Mouse (Mus musculus): Measurements from ENCODE around the gene Otop2.

The Otop2 gene

DNA sequence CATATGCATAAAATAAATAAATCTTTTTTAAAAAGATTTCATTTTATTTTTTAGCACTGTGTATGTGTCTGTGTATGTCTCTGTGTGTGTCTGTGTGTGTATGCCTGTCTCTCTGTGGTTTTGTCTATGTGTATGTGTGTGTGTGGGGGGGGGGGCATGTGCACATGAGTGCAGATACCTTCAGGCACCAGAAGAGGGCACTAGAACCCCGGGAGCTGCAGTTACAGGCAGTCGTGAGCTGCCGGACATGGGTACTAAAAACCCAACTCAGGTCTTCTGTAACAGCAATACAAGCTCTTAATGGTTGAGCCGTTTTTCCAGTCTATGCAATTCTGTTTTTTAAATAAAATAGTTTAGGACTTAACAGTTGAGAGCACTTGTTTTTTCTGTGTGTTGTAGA lies 6.2 kb upstream of the Otop2 start:
- no peak for DNase-seq

- DNase-seq, result no peak
Observed at GRCm38 (mm10) chr11:115301351-115301750, 5.6 kb upstream of the Otop2 start.

GRCm38 (mm10) chr11:115303167-115303566 lies 3.8 kb upstream of the Otop2 start:
- no peak for DNase-seq

DNA sequence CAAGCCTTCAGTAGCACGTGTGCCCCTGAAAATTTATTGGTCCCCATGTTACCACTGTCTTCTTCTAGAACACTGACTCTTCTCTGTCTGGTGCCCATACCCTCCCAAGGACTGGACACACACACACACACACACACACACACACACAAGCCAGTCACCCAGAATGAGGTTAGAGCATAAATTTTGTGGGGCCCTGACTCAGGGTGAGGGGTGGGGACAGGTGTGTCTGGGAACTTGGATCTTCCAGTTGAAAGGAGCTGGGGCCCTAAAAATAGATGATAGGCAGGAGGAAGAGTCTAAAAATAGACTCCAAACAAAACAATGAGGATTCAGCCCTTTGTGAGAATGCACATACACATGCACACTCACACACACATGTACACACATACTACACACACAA lies 1.8 kb downstream of the Otop2 start:
- no peak for DNase-seq

DNA sequence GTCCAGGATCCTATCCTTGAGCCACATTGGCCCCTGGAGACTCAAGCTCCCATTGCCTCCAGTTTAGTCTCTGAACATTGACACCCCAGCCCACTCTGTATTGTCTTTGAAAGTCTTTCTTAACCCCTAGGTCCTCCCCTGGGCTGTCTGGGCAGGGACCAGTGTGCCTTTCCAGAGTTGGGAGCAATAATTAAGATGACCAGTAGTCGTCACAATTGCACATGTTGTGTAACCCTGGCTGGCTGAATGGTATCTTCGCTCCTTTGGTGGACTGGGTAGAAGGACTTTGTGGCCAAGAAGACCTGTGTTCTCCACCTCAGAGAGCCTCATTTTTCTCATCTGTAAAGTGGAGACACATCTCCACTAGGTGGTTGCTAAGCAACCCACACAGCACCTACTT lies 7.3 kb downstream of the Otop2 start:
- DNase-seq, result no peak

GRCm38 (mm10) chr11:115317204-115317603 lies 10.2 kb downstream of the Otop2 start:
- no peak for DNase-seq

- no peak for DNase-seq
Observed at GRCm38 (mm10) chr11:115318245-115319027, 11.5 kb downstream of the Otop2 start.

GRCm38 (mm10) chr11:115319704-115320383 lies 12.9 kb downstream of the Otop2 start:
- no peak for DNase-seq

DNA sequence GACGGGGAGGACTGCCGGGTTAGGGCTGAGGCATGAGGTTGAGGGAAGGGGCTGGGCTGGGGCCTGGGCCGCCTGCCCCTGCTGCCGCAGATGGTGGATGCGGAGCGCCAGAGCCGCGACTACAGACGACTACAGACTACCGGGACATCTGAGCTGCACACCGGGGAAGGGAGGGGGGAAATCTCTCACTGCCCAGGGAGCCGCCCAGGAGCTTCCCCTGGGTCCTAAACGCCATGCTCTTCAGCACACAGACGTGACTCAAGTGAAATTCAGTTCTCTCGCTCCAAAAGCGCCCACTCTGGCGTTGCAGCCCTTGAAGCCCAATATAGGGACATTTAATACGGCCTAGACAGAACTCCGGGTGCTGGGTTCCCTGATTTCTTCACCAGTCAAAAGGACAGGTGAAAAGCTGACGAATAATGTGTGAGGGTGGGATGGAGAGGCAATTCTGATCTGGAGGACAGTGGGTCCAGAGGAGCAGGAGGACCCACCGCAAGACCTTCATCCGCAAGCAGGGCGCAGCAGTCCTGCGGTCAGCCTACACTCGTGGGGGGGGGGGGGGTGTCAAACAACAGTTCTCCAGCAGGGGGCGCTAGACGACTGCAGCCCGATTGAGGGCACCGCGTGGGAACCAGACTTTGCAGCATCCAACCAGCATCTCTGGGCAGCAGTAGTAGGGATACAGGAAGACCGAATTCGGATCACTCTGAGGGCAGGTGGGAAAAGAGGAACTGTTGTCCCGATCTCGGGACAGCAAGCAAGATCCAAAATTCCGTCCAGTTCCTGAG lies 15.1 kb downstream of the Otop2 start, which contains the start of gene Ush1g:
Gene Ush1g, minus strand, starts transcription at position 136 of the 788 bp plus-strand sequence.
- peak; percentile 82 for DNase-seq

DNA sequence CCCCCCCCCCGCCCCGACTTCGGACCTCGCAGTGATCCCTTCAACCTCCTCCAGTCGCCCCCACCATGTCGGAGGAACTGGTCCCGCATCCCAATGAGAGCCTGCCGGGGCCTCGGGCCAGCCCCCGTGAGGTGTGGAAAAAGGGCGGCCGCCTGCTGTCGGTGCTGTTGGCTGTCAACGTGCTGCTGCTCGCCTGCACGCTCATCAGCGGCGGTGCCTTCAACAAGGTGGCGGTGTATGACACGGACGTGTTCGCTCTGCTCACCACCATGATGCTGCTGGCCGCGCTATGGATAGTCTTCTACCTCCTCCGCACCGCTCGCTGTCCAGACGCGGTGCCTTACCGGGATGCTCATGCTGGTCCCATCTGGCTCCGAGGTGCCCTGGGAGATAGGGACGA lies 16.4 kb downstream of the Otop2 start:
- no peak for DNase-seq

GRCm38 (mm10) chr11:115326730-115327129 lies 19.8 kb downstream of the Otop2 start:
- no peak for DNase-seq

DNA sequence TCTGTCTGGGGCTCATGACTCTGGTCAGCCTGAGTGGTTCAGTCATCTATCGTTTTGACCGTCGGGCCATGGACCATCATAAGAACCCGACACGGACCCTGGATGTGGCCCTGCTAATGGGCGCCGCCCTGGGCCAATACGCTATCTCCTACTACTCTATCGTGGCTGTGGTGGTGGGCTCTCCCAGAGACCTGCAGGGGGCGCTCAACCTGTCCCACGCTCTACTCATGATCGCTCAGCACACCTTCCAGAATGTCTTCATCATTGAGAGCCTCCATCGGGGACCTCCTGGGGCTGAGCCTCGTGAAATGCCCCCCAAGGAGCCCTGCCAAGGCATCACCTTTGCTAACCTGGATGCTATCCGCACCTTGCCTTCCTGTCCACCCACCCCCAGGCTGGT lies 22.4 kb downstream of the Otop2 start:
- peak; percentile 77 for DNase-seq

- DNase-seq, result no peak
Observed at GRCm38 (mm10) chr11:115334531-115334930, 27.6 kb downstream of the Otop2 start, which contains the start of gene Otop3. Gene Otop3 (plus strand): TSS chr11:115334731.

DNA sequence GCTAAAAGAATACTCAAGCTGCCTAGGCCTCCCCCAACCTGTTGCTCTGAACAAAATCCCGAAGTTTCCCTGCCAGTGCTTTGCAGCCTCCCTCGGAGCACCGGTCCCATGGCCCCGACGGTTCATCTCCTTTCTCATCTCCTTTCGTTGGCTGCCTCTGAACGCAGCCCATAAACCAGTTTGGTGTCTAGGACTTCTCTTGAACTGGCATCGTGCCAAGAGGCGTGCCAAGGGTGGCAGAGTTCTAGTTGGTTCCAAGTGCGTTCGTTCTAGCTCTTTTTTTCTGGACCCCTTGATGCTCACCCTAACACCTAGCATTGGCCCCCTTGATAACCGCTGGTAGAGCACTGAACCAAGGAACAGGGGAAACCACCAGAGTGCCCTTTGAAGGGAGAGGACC lies 28.3 kb downstream of the Otop2 start:
- DNase-seq, result no peak

DNA sequence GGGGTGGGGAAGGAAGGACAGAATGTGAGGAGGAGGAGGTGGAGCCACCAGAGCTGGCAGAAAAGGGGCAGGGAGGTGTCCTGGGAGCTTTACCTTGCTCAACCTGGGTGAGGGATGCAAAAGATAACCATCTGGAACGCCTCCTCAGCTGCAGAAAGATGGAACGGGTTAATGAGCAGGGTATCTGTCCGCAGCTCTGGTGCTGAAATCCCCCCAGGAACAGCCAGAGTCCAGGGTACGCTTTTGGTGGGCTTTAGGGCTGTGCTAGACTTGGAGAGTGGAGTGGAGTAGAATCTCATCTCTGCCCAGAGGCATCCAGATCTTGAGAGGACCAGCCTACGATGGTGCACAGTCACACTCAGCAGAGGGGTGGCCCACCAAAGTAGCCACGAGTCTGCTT lies 29.2 kb downstream of the Otop2 start:
- DNase-seq, result no peak

GRCm38 (mm10) chr11:115337350-115337749 lies 30.4 kb downstream of the Otop2 start:
- DNase-seq, result no peak

- no peak for DNase-seq
Observed at GRCm38 (mm10) chr11:115337826-115338225, 30.9 kb downstream of the Otop2 start.

DNA sequence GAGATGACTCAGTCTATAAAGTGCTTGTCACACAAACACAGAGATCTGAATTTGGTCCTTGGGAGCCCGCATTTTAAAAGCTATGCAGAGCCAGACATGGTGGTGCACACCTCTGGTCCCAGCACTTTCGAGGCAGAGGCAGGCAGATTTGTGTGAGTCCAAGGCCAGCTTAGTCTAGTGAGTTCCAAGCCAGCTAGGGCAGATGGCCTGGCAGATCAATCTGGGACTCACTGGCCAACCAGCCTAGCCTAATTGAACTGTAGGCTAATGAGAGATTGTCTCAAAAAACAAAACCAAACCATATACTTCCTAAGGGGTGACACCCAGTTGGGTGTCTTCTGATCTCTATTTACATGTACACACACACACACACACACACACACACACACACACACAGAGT lies 34.3 kb downstream of the Otop2 start:
- no peak for DNase-seq

GRCm38 (mm10) chr11:115341866-115342265 lies 34.9 kb downstream of the Otop2 start:
- no peak for DNase-seq

DNA sequence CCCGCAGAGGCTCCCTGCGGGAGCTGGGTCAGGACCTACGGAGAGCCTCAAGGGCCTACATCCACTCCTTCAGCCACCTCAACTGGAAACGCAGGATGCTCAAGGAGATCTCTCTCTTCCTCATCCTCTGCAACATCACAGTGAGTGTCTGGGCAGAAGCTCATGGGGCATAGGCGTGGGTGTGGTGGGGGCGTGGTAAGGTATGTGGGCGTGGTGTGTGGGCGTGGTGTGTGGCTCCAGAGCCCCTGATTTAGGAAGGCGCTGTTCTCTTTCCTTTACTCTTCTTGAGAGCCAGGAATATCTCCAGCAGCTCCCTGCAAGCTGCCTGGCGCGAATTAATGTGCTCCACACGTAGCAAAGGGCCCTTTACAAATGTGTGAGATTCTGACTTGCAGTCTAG lies 38.0 kb downstream of the Otop2 start:
- DNase-seq, result peak; percentile 61

GRCm38 (mm10) chr11:115345515-115345914 lies 38.6 kb downstream of the Otop2 start:
- no peak for DNase-seq

DNA sequence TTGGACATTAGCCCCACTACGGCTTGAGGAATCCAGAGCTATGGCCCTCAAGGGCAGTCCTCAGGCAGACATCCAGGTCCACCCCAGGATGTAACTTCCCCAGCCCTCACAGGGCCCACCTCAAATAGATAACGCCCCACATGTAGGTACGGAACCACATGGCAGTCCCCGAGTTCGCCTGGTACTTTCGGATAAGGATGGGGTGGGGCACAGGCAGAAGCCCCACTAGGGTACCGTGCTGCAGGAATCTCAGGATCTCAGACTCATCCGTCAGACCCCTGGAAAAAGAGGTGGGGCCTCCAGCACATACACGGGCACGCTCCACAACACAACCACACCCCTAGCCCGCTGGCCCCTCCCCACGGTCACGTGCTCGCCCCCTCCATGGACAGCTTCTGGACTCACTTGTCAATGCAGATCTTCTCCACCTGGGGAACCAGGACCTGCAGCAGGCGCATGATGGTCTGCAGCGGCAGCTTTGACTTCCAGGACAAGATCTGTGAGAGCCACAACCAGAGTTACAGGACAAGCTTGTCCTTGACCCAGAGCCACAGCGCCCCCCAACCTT lies 41.8 kb downstream of the Otop2 start:
- DNase-seq, result no peak

- no peak for DNase-seq
Observed at GRCm38 (mm10) chr11:115349976-115350375, 43.0 kb downstream of the Otop2 start.

Data from thymus, postnatal 4 days (tissue).